Mouse (Mus musculus) 3134 (cell line): Measurements from ENCODE around the gene Col15a1.

Experiments
- DNase-seq: peaks from one replicate; pipeline ENCODE4 v3.0.0-alpha.2; 2011; ENCODE audit warnings: low spot score; ENCODE audit not compliant: insufficient read length; ENCODE audit errors: extremely low read depth

The Col15a1 gene

GRCm38 (mm10) chr4:47228945-47229344, 21.0 kb downstream of the Col15a1 start:
- no peak for DNase-seq

GRCm38 (mm10) chr4:47230498-47230897, 22.5 kb downstream of the Col15a1 start:
- DNase-seq, result no peak

GRCm38 (mm10) chr4:47231322-47231721, 23.4 kb downstream of the Col15a1 start:
- DNase-seq, result no peak

GRCm38 (mm10) chr4:47233192-47233835, 25.4 kb downstream of the Col15a1 start:
- no peak for DNase-seq

GRCm38 (mm10) chr4:47234667-47235267, 26.8 kb downstream of the Col15a1 start:
- DNase-seq, result peak; percentile 81

- DNase-seq, result no peak
Observed at GRCm38 (mm10) chr4:47235312-47235711, 27.4 kb downstream of the Col15a1 start.

- no peak for DNase-seq
Observed at GRCm38 (mm10) chr4:47236104-47236503, 28.1 kb downstream of the Col15a1 start.

- DNase-seq, result no peak
Observed at GRCm38 (mm10) chr4:47237220-47237619, 29.3 kb downstream of the Col15a1 start.

- DNase-seq, result no peak
Observed at GRCm38 (mm10) chr4:47239114-47239513, 31.2 kb downstream of the Col15a1 start.

- no peak for DNase-seq
Observed at GRCm38 (mm10) chr4:47240901-47241300, 32.9 kb downstream of the Col15a1 start.

GRCm38 (mm10) chr4:47242127-47242526, 34.2 kb downstream of the Col15a1 start:
- no peak for DNase-seq

- DNase-seq, result no peak
Observed at GRCm38 (mm10) chr4:47244651-47245050, 36.7 kb downstream of the Col15a1 start.

- no peak for DNase-seq
Observed at GRCm38 (mm10) chr4:47245621-47246020, 37.7 kb downstream of the Col15a1 start.

GRCm38 (mm10) chr4:47246811-47247210, 38.9 kb downstream of the Col15a1 start:
- DNase-seq, result peak; percentile 35

GRCm38 (mm10) chr4:47247574-47247973, 39.6 kb downstream of the Col15a1 start:
- DNase-seq, result no peak

GRCm38 (mm10) chr4:47249193-47249592, 41.2 kb downstream of the Col15a1 start:
- no peak for DNase-seq

- DNase-seq, result no peak
Observed at GRCm38 (mm10) chr4:47251069-47251468, 43.1 kb downstream of the Col15a1 start.

GRCm38 (mm10) chr4:47251693-47252435, 43.9 kb downstream of the Col15a1 start:
- DNase-seq, result no peak

GRCm38 (mm10) chr4:47252627-47253026, 44.7 kb downstream of the Col15a1 start:
- DNase-seq, result no peak

- no peak for DNase-seq
Observed at GRCm38 (mm10) chr4:47255641-47256040, 47.7 kb downstream of the Col15a1 start.

- no peak for DNase-seq
Observed at GRCm38 (mm10) chr4:47258201-47258600, 50.2 kb downstream of the Col15a1 start.

GRCm38 (mm10) chr4:47261049-47261448, 53.1 kb downstream of the Col15a1 start:
- DNase-seq, result no peak
